11 mouse cellular contexts compared by ENCODE assay signal in the genomic region with DNA sequence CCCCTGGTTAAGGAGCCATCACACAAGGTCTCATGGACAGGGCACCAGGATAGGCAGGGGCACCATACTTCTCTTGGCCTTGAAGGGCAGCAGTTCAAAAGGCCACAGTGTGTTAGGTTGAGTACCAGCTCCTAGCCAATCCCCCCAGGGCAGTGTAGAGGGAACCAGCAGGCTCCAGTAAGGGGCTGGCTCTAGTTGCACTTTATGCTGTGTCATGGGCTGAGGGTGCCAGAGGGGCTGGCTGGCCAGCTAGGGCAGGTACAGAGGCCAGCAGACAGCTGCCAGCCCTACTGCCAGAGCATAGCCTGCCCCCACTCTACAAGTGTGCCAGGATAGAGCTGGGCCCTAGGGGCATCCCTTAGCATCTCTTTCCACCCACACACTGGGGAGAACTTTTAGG.
DNase-seq lines count a peak whose midpoint lies in the region.
"Had no signal": no experiment of that assay in that cellular context is flagged by ENCODE, and none has a peak within 500 bp of the region (broad histone marks: within the 10 kb centered on the region; RNA-seq: fewer than 3 reads in every experiment).

No protein-coding gene starts in this region.

- intact Hi-C loops in gastrocnemius, postnatal 14 days (cut with DNase I; ENCODE audit: low total_unique reads) = no loop called here

- peak; percentile 64 for DNase-seq in adrenal gland, postnatal 14 days
- DNase-seq in adrenal gland, postnatal 4 days (ENCODE audit: low spot score in 2 of 2) = no peak
- peak; percentile 14 for DNase-seq in kidney, postnatal 10 days
- DNase-seq in kidney, postnatal 4 days = no peak
- peak; percentile 42 for DNase-seq in 3T3-L1 (ENCODE audit: low read depth, low spot score)
- peak; percentile 73 for DNase-seq in gastrocnemius, postnatal 14 days
- DNase-seq in thymus, postnatal 14 days = no peak
- DNase-seq: embryo, embryonic 11 days; lung, postnatal 10 days; right cerebral cortex, postnatal 25 days; thymus, postnatal 36 days had no signal

Comparison
In these comparisons a context has a peak if more than half of its experiments do, and no peak if none do; other contexts are left out.
1. DNase-seq: peak in adrenal gland, postnatal 14 days (single experiment), kidney, postnatal 10 days (single experiment), 3T3-L1 (single experiment) and gastrocnemius, postnatal 14 days (single experiment); none in adrenal gland, postnatal 4 days (0 of 2), kidney, postnatal 4 days (0 of 2) and thymus, postnatal 14 days (single experiment).